Mouse (Mus musculus) mouse embryonic stem cell (cell line): ENCODE measurements around the gene Nr2c1.

Source experiments
- in situ Hi-C, 2 experiments: fragments of 300-500 bp; cut with MboI; formaldehyde crosslinking; loops; 1 replicate in 1 of 2; 3 replicates in 1 of 2; pipeline ENCODE4 v1.14.3; 2019 to 2020; ENCODE audit warnings: low sequenced_read_pairs in 2 of 2, low pct_unique_long_range_greater_than_20kb in 1 of 2, mixed read lengths in 1 of 2; ENCODE audit not compliant: unreplicated experiment in 1 of 2

Nr2c1 gene

DNA sequence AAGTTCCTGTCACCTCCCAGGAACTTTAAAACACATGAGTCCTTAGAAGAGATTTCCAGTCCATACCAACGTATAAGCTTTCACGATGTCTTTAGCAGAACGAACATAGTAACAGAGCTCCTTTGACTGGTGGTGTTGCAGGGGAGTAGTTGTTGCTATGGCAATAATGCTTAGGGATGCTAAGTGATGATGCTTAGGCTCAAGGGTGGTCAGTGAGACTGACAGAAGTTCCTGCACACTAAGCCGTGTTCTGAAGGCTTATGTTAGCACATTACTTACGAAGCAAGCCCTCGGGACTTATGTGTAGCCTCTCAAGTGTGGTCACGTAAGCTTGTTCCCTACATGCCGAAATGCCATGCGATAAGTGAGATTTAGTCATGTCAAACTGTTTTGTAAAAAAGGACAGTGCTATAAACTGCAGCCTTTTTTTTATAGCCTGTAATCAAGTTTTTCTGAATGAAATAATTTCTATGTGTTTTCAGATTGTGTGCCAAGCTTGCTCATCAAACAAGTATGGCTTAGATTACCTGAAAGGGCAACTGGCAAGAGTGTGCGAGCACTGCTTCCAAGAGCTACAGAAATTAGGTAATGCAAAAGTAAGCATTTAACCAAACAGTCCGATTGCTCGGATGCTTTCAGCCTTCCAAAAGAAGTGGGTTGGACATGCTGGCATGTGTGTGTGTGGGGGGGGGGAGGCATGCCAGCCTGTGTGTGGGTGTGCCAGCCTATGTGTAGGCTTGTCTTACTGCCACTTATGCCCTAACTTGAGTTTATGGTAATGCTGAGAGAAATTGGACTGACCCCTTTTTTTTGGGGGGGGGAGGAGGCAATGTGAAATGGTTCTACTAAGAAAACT, 13.1 kb upstream of the Nr2c1 start:
- in situ Hi-C loops = no loop called here

DNA sequence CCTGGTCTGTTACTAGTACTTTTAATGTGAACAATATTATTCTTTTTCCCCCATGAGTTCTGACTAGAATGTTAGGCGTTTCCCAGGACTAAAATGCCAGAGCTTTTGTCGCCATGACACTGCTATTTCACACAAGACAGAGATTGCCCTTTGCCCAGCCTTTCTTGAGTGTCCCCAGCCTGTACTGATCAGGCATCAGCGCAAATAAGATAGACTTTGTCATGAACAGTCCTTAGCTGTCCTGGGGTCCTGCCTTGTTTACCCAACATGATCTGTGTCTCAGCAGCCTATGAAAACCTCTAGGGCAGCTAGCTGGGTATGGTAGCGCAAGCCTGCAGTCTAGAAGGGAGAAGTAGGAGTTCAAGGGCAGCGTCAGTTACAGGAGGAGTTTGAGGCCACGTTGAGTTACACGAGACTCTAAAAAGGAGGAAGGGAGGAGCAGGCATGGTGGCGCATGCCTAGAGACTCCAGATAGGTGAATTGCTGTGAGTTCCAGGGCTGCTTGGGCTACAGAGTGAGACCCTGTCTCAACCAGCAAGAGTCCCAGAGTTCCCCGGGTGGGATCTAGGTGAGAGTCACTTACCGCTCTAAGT, 8.8 kb upstream of the Nr2c1 start:
- in situ Hi-C loops = no loop called here

DNA sequence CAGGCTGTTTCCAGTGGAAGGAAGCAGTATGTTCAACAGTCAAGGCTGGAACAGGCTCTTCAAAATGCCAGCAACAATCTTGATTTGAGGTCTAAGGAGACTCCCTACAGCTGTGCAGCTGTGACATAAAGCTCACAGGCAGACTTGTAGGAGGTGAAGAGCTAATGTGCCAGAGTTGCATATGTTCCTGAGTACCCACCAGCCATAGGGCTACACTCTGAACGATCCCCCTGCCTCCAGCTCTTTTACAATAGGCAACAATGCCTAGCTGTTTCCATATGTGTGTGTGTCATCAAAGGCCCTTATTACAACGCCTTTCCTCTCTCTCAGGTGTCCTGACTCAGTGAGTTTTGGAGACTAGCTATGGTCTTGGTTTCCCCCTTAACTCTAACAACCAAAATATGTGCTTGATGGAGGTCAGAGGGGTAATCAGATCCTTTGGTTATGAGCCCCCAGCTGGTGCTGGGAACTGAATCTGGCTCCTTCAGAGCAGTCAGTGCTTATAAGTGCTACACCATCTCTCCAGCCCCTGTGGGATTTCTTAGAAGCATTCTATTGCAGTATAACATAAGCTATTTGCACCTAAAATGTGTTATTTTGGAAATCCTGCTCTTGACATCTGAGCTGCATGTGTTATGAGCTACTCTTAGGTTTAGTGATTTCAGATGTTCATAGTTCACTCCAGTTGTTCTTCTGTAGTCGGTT, 7.4 kb upstream of the Nr2c1 start:
- in situ Hi-C loops = no loop called here

DNA sequence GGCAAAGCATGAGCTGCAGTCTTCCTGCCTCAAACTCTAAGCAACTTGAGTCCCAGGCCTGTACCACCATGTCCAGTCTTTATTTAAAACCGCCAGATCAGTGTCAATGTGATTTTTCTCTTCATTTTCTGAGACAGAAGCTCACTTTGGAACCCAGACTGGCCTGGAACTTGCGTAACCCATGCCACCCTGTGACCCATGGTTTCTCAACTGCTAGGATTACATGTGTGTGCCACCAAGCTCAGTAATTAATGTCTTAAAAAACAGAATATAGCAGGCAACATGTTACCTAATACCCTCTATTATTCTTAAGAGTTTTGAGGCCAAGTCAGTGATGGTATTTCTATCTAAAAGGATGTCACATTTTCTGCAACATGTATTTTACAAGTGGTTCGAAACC, 5.4 kb upstream of the Nr2c1 start:
- in situ Hi-C loops = no loop called here

DNA sequence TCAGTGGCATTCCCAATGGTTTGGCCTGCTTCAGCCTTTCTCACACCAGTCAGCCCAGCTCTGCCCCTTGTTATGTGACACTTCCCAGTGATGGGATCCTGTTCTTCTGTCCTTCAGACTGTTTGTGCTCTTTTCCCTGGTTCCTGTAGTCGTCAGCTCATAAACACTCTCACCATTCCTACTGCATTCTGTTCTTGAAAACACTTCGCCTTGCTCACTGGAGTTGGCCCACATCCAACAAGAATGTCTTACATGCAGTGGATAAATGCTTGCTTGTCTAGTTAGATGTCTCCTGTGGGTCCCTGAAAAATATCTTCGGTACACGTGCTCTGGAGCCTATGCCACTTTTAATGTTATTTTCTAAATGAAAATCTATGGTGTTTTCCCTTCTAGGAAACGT, 3.2 kb upstream of the Nr2c1 start:
- in situ Hi-C loops = no loop called here

DNA sequence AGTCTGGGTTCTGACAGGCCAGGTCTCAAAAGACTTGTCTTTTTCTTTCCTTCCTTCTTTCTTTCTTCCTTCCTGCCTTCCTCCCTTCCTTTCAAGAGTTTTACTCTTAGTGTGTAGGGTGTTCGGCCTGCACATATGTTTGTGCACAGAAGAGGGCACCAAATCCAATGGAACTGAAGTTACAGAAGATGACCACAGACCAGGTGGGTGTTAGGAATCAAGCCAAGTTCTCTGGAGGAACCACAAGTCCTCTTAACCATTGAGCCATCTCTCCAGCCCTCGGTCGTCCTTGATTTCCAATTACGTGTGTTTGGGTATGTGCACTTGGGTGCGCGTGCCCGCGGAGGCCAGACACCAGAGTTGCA, 450 bp upstream of the Nr2c1 start:
- in situ Hi-C loops = no loop called here

DNA sequence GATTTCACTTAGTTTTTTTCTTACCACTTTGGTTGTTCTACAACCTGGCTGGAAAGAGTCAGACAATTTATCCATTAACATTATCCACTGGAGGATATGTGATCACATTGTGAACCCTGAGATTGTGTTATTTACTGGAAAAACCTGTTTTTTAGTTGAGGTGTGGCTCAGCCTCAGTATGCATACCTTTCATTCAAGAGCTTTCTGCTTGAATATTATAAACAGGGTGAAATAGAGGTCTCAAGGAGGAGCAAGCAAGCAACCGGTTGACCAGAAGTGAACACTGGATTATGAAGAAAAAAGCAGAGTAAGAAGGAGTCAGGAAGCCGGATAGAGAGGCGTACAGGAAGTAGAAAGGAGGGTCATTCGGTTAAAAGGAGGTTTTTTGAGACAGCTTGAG, 3.7 kb downstream of the Nr2c1 start:
- in situ Hi-C loops = no loop called here

DNA sequence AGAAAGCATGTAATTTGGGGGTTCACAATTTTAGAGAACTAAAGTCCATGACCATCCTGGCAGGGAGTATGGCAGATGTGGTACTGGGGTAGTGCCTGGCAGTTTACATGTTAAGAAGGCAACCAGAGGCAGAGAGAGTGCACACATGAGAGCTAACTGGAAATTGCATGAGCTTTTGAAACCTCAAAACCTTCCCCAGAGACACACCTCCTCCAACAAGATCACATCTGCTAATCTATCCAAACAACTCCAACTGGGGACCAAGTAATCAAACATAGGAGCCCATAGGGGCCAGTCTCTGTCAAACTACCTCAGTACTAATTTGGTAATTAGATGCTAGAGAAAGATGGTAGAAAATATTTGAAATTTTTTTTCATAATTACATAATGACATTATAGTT, 6.0 kb downstream of the Nr2c1 start:
- in situ Hi-C loops = no loop called here

DNA sequence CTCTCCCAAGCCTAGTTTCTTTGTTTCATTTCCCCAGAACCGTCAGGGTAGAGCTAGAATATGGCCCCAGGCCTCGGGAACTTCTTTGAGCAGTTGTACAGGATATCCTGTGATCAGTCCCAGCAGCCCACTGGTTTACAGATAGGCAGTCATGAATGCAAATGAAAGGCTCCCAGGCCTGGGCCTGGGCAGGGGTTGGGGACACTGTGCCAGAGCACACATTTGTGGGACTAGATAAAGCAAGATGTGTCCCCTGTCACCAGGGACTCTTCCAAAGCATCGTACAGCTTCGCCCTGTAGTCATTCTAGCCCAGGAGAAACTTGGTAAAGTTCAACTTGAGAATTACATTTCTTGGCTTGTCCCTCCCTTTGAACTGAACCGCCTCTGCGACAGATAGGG, 11.1 kb downstream of the Nr2c1 start:
- in situ Hi-C loops = no loop called here

DNA sequence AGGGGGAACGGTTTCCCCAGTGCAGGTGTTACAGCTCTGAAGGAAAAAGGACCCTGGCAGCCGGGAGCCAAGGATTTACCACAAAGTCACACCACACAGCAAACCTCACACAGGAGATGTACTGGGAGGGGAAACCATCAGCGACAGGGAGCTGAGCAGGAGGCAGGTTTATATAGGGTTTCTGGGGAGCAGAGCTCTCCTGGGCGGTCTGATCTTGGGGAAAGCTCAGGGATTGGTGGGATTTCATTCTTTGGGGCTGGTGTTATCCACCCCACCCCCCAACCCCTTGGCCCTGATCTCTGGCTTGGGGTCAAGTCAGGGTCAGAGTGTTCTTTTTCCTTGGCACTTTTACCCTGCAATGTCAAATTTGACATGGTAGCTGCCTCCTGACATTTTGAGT, 11.6 kb downstream of the Nr2c1 start:
- in situ Hi-C loops = no loop called here

DNA sequence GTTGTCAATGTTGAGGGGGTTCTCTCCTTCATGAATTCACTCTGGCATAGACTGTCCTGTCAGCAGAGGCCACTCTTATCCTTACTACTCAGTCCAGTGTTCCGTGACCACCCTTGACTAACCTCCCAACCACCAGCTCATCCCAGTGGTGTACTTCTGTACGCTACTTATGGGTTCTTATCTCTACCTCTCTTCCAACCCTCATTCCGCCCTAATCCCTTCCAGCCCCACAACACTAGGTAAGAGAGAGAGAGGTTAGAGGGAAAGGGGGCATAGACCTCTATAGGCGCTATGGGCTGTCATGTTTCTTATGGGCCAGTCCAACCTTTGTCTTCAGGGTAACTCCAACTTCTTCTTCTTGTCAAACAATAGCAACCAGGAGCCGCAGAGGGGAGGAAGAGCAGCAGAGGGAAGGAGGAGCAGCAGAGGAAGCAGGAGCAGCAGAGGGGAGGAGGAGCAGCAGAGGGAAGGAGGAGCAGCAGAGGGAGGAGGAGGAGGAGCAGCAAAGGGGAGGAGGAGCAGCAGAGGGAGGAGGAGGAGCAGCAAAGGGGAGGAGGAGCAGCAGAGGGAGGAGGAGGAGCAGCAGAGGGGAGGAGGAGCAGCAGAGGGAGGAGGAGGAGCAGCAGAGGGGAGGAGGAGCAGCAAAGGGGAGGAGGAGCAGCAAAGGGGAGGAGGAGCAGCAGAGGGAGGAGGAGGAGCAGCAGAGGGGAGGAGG, 13.4 kb downstream of the Nr2c1 start:
- in situ Hi-C loops = no loop called here

DNA sequence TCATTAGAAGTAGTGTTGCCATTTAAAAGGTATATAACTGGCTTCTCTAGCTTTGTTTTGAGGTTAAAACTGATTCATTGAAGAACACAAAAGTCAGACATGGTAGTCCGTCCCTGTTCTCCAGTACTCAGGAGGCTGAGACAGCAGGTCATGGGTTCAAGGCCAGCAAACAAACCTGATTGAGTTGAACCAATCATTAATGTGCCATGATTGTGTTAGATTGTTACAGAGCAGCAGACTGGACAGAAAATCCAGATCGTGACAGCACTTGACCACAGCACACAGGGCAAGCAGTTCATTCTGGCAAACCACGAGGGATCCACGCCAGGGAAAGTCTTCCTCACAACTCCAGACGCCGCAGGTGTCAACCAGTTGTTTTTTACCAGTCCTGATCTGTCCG, 14.2 kb downstream of the Nr2c1 start:
- in situ Hi-C loops = no loop called here

DNA sequence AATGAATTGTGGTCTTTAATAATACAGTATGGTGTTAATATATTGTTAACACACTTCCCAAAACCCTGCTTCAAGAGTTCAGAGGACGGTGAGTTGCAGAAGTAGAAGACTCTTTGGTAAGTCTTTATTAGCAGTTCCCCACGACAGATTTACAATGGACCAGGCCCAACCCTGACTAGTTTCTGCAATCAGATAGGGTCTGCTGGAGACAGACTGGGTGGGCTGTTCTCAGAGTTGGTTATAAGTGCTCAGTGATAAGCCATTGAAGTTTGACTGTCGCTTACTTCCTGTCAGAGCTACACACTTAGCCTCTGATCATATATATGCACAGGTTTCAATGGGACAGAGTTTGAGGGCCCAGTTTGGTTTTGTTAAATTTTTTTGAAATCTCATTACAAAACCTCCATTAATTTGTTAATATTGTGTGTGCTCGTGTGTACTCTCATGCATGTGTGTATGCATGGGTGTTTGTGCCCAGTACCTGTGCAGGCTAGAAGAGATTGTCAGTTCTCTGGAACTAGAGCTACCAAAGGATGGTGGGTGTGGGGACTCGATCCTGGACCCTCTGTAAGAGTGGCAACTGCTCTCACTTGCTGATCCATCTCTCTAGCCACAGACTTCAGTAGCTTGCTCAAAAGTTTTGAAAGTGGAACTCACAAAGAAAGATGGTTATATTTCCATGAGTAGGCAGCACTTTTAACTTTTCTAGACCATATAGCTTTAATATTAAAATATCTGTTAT, 16.5 kb downstream of the Nr2c1 start:
- in situ Hi-C loops = no loop called here

DNA sequence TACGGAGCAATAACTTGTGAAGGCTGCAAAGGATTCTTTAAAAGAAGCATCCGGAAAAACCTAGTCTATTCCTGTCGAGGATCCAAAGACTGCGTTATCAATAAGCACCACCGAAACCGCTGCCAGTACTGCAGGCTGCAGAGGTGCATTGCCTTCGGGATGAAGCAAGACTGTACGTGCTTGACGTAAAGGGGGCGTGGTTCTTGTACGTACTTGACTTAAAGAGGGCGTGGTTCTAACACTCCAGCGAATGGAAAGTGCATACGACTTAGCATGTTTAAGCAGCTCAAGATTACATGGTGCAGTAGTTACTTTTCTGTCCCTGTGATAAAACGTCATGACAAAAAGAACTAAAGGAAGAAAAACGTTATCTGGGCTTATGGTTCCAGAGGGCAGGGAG, 17.6 kb downstream of the Nr2c1 start:
- in situ Hi-C loops = no loop called here

DNA sequence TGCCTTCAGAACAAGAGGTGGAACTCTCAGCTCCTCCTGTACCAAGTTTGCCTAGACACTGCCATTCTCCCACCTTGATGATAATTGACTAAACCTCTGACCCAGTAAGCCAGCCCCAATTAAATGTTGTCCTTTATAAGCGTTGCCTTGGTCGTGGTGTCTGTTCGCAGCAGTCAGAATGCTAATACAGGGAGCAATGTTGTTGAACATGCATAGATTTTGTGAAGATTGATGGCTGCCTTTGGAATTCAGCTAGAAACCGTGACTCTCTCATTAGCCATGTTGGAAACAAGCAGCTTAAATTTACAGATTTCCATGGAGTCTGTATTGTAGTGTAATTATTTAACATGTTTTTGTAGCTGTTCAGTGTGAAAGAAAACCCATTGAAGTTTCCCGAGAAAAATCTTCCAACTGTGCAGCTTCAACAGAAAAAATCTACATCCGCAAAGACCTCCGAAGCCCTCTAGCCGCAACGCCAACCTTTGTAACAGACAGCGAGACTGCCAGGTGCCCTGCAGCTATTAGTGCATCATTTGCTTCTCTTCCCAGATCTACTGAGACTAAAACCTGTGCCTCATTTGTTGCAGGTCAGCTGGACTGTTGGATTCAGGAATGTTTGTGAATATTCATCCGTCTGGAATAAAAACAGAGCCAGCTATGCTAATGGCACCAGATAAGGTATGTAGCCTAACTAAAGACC, 19.4 kb downstream of the Nr2c1 start:
- in situ Hi-C loops = no loop called here

DNA sequence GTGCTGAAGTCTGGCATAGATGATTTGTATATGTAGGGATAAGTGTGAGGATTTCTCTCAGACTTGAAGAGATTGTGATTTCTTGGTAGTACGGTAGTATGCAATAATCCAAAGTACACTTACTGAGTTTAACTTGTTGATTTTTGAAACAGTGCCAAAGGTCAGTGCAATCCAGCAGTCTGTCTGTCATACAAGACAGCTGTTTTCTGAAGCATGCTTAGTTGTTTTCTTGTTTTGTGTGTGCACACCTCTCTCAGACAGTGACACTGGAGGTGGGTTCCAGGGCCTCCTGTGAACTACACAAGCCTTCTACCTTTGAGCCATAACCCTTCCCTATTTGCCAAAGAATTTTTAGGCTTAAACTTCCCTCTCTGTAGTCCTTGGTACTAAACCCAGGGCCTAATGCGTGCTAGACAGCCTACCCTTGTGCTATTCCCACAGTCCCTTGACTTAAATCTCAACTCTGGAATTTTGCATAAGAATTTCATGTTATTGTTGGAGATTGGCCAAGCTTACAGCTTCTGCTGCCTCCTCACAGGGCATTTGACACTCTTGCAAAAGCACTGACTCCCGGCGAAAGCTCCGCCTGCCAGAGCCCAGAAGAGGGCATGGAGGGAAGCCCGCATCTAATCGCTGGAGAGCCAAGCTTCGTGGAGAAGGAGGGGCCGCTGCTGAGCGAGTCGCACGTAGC, 23.8 kb downstream of the Nr2c1 start:
- in situ Hi-C loops = no loop called here

DNA sequence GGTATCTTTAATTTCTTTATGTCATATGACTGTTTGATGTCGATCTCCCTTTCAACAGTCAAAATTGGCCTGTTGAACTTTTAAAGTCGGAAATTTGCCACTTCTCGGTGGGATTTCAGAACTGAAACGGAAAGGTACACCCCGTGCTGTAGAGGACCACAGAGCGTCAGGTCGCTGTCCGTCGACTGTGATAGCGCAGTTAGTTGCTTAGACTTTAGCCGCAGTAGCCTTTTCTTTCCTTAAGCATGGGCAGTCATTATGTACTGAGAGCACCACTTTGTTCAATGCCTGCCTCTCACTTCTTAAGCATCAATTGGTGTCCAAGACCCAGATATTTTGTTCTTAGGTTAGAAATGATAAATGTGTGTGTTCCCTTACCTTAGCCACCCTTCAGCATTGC, 24.3 kb downstream of the Nr2c1 start:
- in situ Hi-C loops = no loop called here

DNA sequence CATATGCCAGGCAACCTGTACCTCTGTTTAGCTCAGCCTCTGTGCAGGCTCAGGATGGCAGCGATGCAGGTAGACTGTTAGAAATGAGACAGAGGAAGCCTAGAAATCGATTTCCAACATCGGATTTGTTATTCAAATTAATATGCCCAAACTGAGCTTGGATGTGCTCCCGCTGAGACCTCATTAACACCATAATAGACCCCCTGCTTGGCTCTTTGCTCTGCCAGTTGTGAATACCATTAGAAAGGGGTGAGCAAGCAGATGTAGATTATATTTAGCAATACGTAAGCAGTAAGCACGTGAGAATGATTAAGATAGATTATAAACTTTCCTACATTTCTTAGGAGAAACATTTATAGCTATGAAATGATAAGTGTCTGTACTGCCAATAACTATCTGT, 24.9 kb downstream of the Nr2c1 start:
- in situ Hi-C loops = no loop called here
